Mouse (Mus musculus): ENCODE data around the gene Iqschfp.

DNA sequence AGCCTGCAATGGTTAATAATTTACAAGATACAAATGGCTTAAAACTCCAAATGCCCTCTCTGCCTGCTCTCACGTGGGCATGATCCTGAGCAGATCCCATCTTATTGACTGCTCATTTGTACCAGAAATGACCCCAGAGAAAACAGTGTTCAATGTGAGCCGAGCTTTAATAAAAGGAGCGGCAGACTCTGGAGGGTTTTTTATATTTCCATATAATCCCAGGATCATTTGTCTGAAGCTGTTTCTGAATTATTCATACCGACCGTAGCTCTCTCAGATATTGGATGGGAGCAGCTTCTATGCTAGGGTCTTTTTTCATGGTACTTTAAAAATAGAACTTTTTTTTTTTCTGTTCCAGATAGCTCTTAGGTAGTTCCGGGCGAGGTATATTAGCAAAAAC lies 67.6 kb downstream of the Iqschfp start:
- TF ChIP-seq CTCF (IDR thresholded peaks at IDR 0.05; ENCODE audit: extremely low read depth, insufficient read depth, low read length) (no peak), POLR2A (IDR thresholded peaks at IDR 0.05; ENCODE audit: extremely low read depth, insufficient read depth, low read length) (no peak)

Measured in cortical plate, adult 2 months (tissue).